Mouse (Mus musculus) kidney, adult 18-20 months (tissue): ENCODE data around the gene Nol9.
A peak's percentile ranks its signal among the peaks of the same experiment; 100 is the strongest.

Experiments used
- DNase-seq: peaks from one replicate; pipeline ENCODE4 v3.0.0; 2021

The Nol9 gene

DNA sequence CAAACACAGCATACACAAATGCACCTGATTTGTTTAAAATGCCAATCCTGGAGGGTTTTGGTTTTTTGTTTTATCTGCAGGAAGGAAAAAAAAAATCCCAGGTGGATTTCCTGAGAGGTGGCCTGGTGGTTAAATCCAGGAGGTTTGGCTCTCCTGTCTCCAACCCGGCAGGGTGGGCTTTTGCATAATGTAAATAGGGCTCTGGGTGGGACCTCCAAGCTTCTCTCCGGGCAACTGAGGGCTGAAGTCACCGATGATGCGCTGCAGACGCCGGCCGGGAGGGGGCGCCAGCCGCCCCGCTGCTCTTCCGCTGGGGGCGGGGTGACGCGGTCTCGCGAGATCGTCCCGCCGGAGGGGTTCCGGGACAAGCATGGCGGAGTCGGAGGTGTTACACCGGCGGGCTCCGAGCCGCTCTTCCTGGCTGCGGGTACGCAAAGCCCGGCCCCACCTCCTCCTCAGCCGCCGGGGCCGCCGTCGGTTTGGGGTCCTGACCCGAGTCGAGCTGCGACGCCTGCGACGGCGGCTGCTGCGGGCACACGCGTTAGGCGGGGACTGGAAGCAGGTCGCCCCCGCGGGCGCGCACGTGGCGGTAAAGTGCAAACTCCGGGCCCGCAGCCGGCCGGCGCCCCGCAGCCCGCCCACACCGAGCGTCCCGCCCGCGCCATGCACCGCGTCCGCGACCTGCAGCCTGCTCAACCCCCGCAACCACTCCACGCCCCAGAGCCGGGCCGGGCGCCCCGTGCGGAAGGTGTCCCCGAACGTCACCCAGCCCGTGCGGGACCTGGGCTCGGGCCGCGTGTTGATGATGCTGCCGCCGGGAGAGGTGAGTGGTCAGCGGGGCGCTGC, at the start of gene Nol9:
Gene Nol9, plus strand, starts transcription at position 337 of the 846 bp plus-strand sequence.
- peak; percentile 95 for DNase-seq

GRCm38 (mm10) chr4:151992091-151992490, 47.0 kb upstream of the Nol9 start:
- DNase-seq, result no peak

DNA sequence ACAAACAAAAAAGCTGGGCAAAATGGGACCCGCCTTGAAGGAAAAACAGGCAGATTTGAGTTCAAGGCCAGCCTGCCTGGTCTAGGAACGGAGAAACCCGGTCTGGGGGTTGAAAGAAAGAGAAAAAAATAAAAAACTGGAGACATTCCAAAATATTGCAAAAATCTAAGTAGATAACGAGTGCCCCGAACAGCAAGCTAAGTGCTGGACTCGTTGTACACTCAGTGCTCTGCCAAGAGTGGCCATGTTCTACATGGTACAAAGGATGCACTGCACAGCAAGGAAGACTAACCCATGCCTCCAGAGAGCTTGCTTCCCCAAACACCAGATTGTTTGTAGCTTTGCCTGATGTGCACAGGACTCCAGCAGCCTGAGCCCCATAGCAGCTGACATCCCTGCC, 46.1 kb upstream of the Nol9 start:
- no peak for DNase-seq

GRCm38 (mm10) chr4:151994228-151995171, 44.6 kb upstream of the Nol9 start:
- DNase-seq, result peak; percentile 50

DNA sequence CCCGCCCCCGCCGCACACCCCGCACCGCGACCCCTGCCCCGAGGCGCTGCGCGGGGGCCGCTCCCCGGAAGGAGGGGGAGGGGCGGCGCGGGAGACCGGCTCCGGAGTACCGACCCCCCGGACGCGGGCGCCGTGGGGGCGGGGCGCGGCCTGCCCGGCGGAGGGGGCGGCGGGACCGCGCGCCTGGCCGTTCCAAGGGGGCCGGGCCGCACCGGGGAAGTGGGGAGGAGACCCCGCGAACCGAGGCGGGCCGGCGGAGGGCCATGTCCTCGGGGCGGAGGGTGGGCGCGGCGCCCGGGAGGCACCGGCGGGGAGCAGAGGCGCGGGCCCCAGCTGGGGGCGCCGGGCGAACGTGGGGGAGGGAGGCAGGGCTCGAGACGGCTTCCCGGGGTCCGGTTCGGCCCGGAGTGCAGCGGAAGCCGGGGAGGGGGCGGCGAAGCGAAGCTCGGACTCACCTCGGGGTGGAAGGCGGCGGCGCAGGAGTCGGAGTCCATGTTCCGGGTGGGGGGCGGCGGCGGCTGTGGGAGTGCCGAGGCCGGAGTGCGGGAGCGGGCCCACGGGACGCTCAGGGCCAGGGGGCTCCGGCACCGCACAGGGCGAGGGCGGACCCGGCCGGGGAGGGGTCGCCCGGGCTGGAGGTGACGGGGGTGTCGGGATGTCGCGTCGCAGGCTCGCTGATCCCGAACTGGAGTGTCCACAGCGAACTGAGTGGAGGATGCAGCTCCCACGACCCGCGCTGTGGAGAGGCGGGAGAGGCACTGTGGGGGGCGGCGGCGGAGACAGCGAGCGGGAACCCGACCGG, 43.5 kb upstream of the Nol9 start:
- no peak for DNase-seq

DNA sequence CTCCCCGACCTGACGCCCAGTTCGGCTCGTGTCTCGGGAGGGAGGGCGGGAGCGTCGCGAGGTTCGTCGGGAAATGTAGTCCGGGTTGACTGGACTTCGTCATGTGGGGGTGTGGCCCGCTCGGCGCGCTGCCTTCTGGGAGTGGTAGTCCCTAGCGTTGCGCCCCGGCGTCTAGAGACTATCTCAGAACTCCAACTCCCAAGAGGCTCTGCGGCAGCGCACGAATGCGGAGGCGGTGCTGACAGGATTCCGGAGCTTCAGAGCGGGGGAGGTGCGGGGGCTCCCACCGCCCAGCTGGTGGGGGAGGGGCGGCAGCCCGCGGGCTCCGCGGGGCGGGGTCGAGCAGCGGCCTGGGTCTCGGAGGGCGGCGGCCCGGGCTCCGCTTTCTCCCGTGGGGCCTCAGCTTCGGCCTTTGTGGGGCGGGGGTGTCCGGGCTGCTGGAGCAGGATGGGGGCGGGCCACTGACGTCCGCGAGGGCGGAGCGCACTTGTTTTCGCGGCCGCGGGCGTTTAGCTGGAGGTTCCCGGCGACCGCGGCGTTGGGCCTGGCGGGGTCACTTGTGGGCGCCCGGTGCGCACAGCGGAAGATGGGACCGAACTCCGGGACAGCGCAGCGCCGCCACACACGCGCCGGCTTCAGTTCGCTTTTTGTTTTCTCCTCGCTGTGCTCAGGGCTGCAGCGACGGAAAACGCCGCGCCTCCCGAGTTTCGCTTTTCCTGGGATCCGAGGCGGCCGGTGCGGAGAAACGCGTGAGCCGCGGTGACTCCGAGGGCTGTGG, 42.8 kb upstream of the Nol9 start, which contains the start of gene Phf13:
Gene Phf13, minus strand, starts transcription at position 86 of the 778 bp plus-strand sequence.
- DNase-seq, result peak; percentile 99

DNA sequence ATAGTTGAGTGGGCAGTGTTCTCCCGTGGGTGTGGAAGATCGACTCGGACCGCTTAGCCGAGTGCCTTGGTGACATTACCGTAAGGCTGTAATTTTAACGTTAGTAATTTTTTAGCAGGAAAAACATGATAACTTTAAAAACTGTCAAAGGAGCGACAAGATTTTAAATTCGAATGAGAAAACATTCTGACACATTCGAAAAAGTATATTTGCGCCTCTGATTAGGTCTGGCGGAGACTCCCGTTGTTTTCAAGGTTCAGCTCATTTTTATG, 42.2 kb upstream of the Nol9 start:
- DNase-seq, result no peak

- no peak for DNase-seq
Measured at GRCm38 (mm10) chr4:151997701-151998100, 41.4 kb upstream of the Nol9 start.

DNA sequence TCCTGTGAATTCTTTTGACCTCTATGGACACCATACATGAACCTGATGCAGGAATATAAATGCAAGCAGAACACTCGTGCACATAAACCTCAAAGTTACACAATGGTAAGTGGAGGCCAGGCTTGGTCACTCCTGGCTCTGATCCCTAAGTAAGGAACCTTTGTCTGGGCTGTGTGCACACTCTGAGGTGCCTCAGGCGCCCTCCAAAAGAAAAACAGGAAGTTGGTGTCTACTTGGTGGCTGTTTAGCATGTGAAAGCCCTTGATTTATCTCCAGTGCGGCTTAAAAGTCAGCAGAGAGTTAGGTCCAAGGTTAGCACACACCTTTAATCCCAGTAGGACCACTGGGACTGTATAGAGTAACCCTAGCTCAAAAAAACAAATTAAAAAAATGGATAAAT, 39.6 kb upstream of the Nol9 start:
- no peak for DNase-seq

DNA sequence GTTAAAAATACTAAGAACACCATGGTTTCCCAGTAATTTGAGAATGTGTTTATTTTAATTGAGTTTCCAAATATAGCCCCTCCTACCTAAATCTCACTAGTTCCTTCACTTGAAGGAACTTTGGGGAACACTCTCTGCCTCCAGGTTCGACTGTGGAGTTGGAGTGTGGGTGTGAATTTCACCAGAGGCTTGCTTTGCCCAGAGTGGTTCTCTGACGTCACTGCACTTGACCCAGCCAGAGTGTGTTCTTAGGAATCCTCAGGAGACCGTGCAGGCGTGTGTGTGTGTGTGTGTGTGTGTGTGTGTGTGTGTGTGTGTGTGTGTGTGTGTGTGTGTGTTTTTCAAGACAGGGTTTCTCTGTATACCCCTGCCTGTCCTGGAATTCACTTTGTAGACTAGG, 38.2 kb upstream of the Nol9 start:
- no peak for DNase-seq

DNA sequence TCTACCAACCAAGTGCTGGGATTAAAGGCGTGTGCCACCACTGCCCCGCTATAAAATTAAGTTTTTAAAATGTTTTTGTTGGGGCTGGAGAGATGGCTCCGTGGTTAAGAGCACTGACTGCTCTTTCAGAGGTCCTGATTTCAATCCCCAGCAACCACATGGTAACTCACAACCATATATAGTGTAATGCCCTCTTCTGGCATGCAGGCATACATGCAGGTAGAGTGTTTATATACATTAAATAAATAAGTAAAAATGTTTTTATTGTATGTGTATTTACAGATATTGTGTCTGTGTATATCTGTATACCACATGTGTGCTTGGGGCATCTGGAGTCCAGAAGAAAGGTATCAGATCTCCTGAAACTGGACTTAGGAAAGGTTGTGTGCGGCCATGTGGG, 37.8 kb upstream of the Nol9 start:
- DNase-seq, result no peak

GRCm38 (mm10) chr4:152002063-152002462, 37.1 kb upstream of the Nol9 start:
- no peak for DNase-seq

GRCm38 (mm10) chr4:152006137-152006536, 33.0 kb upstream of the Nol9 start:
- no peak for DNase-seq

DNA sequence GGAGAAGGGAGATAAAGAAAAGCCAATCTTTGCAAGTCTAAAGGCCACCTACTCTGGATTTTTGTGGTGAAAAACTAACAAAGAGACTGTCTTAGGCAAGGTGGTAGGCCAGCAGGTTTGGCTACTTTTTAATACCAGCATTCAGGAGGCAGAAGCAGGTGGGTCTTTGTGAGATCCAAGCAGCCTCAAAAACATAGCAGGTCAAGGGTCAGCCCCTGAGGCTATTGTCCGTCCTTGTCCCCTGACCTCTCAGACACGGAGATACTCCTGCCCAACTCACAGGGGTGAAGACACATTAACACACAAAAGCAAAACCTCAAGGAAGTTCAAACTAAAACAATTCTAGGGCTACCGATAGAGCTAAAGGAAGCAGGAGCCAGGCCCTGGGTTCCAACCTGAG, 32.3 kb upstream of the Nol9 start:
- DNase-seq, result no peak

DNA sequence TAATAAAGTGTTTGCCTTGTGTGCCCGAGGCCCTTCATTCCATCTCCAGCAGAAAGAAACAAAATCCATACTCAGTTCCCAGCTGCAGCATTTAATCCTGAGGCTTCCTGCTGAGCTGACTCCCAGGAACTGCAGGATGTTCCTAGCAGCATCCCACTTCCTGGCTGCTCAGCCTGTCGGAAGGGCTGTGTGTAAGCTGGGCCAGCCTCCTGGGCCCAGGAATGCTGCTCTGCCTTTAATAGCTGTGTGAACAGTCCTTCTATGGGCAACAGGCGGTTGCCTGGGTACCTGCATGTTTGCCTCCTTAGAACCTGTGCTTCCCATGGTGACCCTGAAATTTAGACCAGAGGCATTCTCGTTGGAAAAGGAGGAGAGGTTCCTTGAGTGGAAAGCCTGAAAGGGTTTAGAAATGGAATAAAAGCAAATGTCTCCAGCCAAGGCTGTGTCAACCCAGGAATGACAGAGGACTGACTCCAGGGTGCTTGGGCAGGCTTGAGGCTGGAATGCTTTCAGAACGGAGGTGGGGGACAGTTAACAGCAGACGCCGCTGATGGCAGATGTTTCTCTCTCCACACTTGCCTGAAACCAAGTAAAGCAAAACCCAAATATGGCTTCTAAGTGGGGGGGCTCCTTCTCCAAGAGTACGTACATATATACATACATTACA, 31.5 kb upstream of the Nol9 start:
- DNase-seq, result peak; percentile 50

- DNase-seq, result peak; percentile 46
Measured at GRCm38 (mm10) chr4:152008148-152008500, 31.0 kb upstream of the Nol9 start.

DNA sequence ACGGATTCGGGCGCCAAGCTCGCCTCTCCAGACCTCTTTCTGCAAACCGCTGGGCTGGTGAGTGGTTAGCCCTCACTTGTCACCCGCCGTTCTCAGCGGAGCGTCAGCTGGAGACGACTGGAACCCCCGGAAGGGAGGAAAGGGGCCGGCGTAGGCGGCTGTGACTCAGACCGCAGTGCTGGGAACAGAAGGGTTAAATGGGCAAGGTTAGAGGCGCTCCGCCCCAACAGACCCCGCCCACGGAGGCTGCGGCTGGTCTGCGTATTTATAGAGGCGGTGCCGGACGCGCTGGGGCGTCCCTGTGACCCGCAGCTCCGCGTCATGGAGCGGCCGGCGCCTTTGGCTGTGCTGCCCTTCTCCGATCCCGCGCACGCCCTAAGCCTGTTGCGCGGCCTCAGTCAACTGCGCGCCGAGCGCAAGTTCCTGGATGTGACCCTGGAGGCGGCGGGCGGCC, 30.5 kb upstream of the Nol9 start, which contains the start of gene Klhl21:
Gene Klhl21, plus strand, starts transcription at position 182 of the 454 bp plus-strand sequence.
- peak; percentile 97 for DNase-seq

- DNase-seq, result no peak
Measured at GRCm38 (mm10) chr4:152009076-152010051, 29.8 kb upstream of the Nol9 start.

GRCm38 (mm10) chr4:152010091-152010706, 28.9 kb upstream of the Nol9 start:
- peak; percentile 68 for DNase-seq

- DNase-seq, result peak; percentile 50
Measured at GRCm38 (mm10) chr4:152010707-152011134, 28.4 kb upstream of the Nol9 start.
